Mouse (Mus musculus): ENCODE results near the gene Trem3. TPM values are rescaled to one million over a fixed set of nuclear protein-coding genes. Genes with fewer than 3 reads are reported as not detected.

The Trem3 gene
- polyA plus RNA-seq, 1 experiment from 2014 or later: not detected

GRCm38 (mm10) chr17:48274885-48275284, 27.3 kb downstream of the Trem3 start:
- Histone ChIP-seq H3K4me3 (no peak overlapping the region), H3K27ac (replicated peaks) (no peak overlapping the region), H3K4me1 (peaks cover 4% of the 10 kb centered on the region; the same call in 1 of the 2 replicates), H3K9me3 (no peaks in the 10 kb centered on the region), H3K36me3 (replicated peaks) (no peaks in the 10 kb centered on the region), H3K27me3 (replicated peaks; ENCODE audit: low read depth, poor library complexity, severe bottlenecking) (no peaks in the 10 kb centered on the region)
- 29% methylated on average over 6 of the region's 6 CpGs for whole genome bisulfite sequencing
- DNase-seq (ENCODE audit: low spot score): peak; percentile 81

- no peak for DNase-seq (ENCODE audit: low spot score)
- H3K27ac ChIP-seq (replicated peaks): no peak overlapping the region
Observed at GRCm38 (mm10) chr17:48275736-48276135, 28.2 kb downstream of the Trem3 start.

GRCm38 (mm10) chr17:48278381-48278780, 30.8 kb downstream of the Trem3 start:
- no peak overlapping the region for H3K27ac ChIP-seq (replicated peaks)
- DNase-seq (ENCODE audit: low spot score): no peak
- no peaks in the 10 kb centered on the region for H3K9me3 ChIP-seq

More at GRCm38 (mm10) chr17:48275736-48276135, 28.2 kb downstream of the Trem3 start:
- Histone ChIP-seq H3K36me3 (replicated peaks) (no peaks in the 10 kb centered on the region), H3K27me3 (replicated peaks; ENCODE audit: low read depth, poor library complexity, severe bottlenecking) (no peaks in the 10 kb centered on the region), H3K4me3 (no peak overlapping the region), H3K4me1 (peaks cover 9% of the 10 kb centered on the region), H3K9me3 (no peaks in the 10 kb centered on the region)
- WGBS: 65% methylated on average over 7 of the region's 7 CpGs

GRCm38 (mm10) chr17:48279002-48279401, 31.4 kb downstream of the Trem3 start:
- Histone ChIP-seq H3K4me1 (peaks cover 34% of the 10 kb centered on the region), H3K36me3 (replicated peaks) (no peaks in the 10 kb centered on the region), H3K27ac (replicated peaks) (no peak overlapping the region), H3K9me3 (no peaks in the 10 kb centered on the region), H3K27me3 (replicated peaks; ENCODE audit: low read depth, poor library complexity, severe bottlenecking) (no peaks in the 10 kb centered on the region), H3K4me3 (no peak overlapping the region)
- WGBS: 81% methylated on average over 4 of the region's 4 CpGs
- no peak for DNase-seq (ENCODE audit: low spot score)

More at GRCm38 (mm10) chr17:48278381-48278780, 30.8 kb downstream of the Trem3 start:
- no peak overlapping the region for H3K4me3 ChIP-seq
- H3K4me1 ChIP-seq: peaks cover 32% of the 10 kb centered on the region
- no peaks in the 10 kb centered on the region for H3K36me3 ChIP-seq (replicated peaks)
- H3K27me3 ChIP-seq (replicated peaks; ENCODE audit: low read depth, poor library complexity, severe bottlenecking): no peaks in the 10 kb centered on the region

GRCm38 (mm10) chr17:48280943-48281738, 33.6 kb downstream of the Trem3 start:
- Histone ChIP-seq H3K4me3 (peak overlapping the region; percentile 52), H3K4me1 (peaks cover 30% of the 10 kb centered on the region), H3K9me3 (no peaks in the 10 kb centered on the region), H3K27me3 (replicated peaks; ENCODE audit: low read depth, poor library complexity, severe bottlenecking) (no peaks in the 10 kb centered on the region), H3K36me3 (replicated peaks) (no peaks in the 10 kb centered on the region), H3K27ac (replicated peaks) (peak overlapping the region; percentile 87)
- DNase-seq (ENCODE audit: low spot score): peak; percentile 60
- 27% methylated on average over 18 of the region's 18 CpGs for WGBS

- Histone ChIP-seq H3K4me1 (peaks cover 30% of the 10 kb centered on the region), H3K9me3 (no peaks in the 10 kb centered on the region), H3K27ac (replicated peaks) (peak overlapping the region; percentile 87), H3K4me3 (peak overlapping the region; percentile 52), H3K27me3 (replicated peaks; ENCODE audit: low read depth, poor library complexity, severe bottlenecking) (no peaks in the 10 kb centered on the region), H3K36me3 (replicated peaks) (no peaks in the 10 kb centered on the region)
- peak; percentile 71 for DNase-seq (ENCODE audit: low spot score)
- WGBS: 4% methylated on average over 3 of the region's 3 CpGs
Observed at GRCm38 (mm10) chr17:48281739-48282085, 34.1 kb downstream of the Trem3 start.

- Histone ChIP-seq H3K36me3 (replicated peaks) (no peaks in the 10 kb centered on the region), H3K4me3 (no peak overlapping the region), H3K4me1 (peaks cover 15% of the 10 kb centered on the region), H3K27ac (replicated peaks) (no peak overlapping the region), H3K9me3 (no peaks in the 10 kb centered on the region), H3K27me3 (replicated peaks; ENCODE audit: low read depth, poor library complexity, severe bottlenecking) (no peaks in the 10 kb centered on the region)
- 64% methylated on average over 1 of the region's 1 CpGs for WGBS
- no peak for DNase-seq (ENCODE audit: low spot score)
Observed at GRCm38 (mm10) chr17:48286765-48287164, 39.2 kb downstream of the Trem3 start.

GRCm38 (mm10) chr17:48287276-48287675, 39.7 kb downstream of the Trem3 start:
- WGBS: 59% methylated on average over 2 of the region's 2 CpGs
- Histone ChIP-seq H3K27ac (replicated peaks) (no peak overlapping the region), H3K9me3 (no peaks in the 10 kb centered on the region), H3K4me3 (no peak overlapping the region), H3K4me1 (peaks cover 10% of the 10 kb centered on the region), H3K27me3 (replicated peaks; ENCODE audit: low read depth, poor library complexity, severe bottlenecking) (no peaks in the 10 kb centered on the region), H3K36me3 (replicated peaks) (no peaks in the 10 kb centered on the region)
- DNase-seq (ENCODE audit: low spot score): no peak

GRCm38 (mm10) chr17:48293500-48294194, 46.1 kb downstream of the Trem3 start:
- H3K36me3 ChIP-seq (replicated peaks): no peaks in the 10 kb centered on the region
- 86% methylated on average over 5 of the region's 5 CpGs for WGBS
- no peak overlapping the region for H3K27ac ChIP-seq (replicated peaks)
- H3K4me3 ChIP-seq: no peak overlapping the region
- no peaks in the 10 kb centered on the region for H3K4me1 ChIP-seq
- no peaks in the 10 kb centered on the region for H3K9me3 ChIP-seq
- H3K27me3 ChIP-seq (replicated peaks; ENCODE audit: low read depth, poor library complexity, severe bottlenecking): no peaks in the 10 kb centered on the region
- no peak for DNase-seq (ENCODE audit: low spot score)

GRCm38 (mm10) chr17:48299203-48299602, 51.6 kb downstream of the Trem3 start, which contains the start of gene Treml2:
Treml2 (plus strand) TSS chr17:48299498.
- 40% methylated on average over 3 of the region's 4 CpGs for WGBS
- no peaks in the 10 kb centered on the region for H3K36me3 ChIP-seq (replicated peaks)
- H3K9me3 ChIP-seq: no peaks in the 10 kb centered on the region
- peak within 1 kb of the TSS; percentile 20; the same call in 1 of the 2 replicates for H3K4me3 ChIP-seq
- peaks cover 12% of the 10 kb centered on the region for H3K4me1 ChIP-seq
- H3K27ac ChIP-seq (replicated peaks): 0 out of 2 replicates have a peak within 1 kb of the TSS, but pooled peaks have one; percentile 51
- H3K27me3 ChIP-seq (replicated peaks; ENCODE audit: low read depth, poor library complexity, severe bottlenecking): no peaks in the 10 kb centered on the region
- peak; percentile 24 for DNase-seq (ENCODE audit: low spot score)

GRCm38 (mm10) chr17:48299756-48300155, 52.2 kb downstream of the Trem3 start:
- no peaks in the 10 kb centered on the region for H3K9me3 ChIP-seq
- H3K36me3 ChIP-seq (replicated peaks): no peaks in the 10 kb centered on the region
- H3K27ac ChIP-seq (replicated peaks): 0 out of 2 replicates have a peak overlapping the region, but pooled peaks have one; percentile 51
- H3K27me3 ChIP-seq (replicated peaks; ENCODE audit: low read depth, poor library complexity, severe bottlenecking): no peaks in the 10 kb centered on the region
- DNase-seq (ENCODE audit: low spot score): no peak
- WGBS: 62% methylated on average over 7 of the region's 7 CpGs
- peaks cover 12% of the 10 kb centered on the region for H3K4me1 ChIP-seq
- H3K4me3 ChIP-seq: no peak overlapping the region

GRCm38 (mm10) chr17:48300199-48300598, 52.6 kb downstream of the Trem3 start:
- H3K4me3 ChIP-seq: peak overlapping the region; percentile 20; the same call in 1 of the 2 replicates
- H3K27ac ChIP-seq (replicated peaks): 0 out of 2 replicates have a peak overlapping the region, but pooled peaks have one; percentile 51
- WGBS: 66% methylated on average over 7 of the region's 7 CpGs

More at GRCm38 (mm10) chr17:48300199-48300598, 52.6 kb downstream of the Trem3 start:
- Histone ChIP-seq H3K36me3 (replicated peaks) (no peaks in the 10 kb centered on the region), H3K27me3 (replicated peaks; ENCODE audit: low read depth, poor library complexity, severe bottlenecking) (no peaks in the 10 kb centered on the region), H3K4me1 (peaks cover 12% of the 10 kb centered on the region), H3K9me3 (no peaks in the 10 kb centered on the region)
- no peak for DNase-seq (ENCODE audit: low spot score)

All from embryonic facial prominence, embryonic 10.5 days (tissue).